Mouse (Mus musculus): ENCODE results near the gene Smbd1.

GRCm38 (mm10) chr16:32821772-32822449 is 11.6 kb upstream of the Smbd1 start:
- TF ChIP-seq CTCF (IDR thresholded peaks at IDR 0.05; ENCODE audit: extremely low read depth, insufficient read depth, insufficient read length, insufficient replicate concordance) (no peak), POLR2A (IDR thresholded peaks at IDR 0.05; ENCODE audit: low read depth, low read length) (no peak)

Data from spleen, adult 2 months (tissue).